Mouse (Mus musculus) stomach, postnatal 0 days (tissue): ENCODE data around the gene Kdm4a.

Source experiments
- CTCF ChIP-seq: IDR thresholded peaks from 2 replicates; pipeline ENCODE4 v1.5.1; 2016; ENCODE audit warnings: antibody characterized with exemption, low read depth, mild to moderate bottlenecking, moderate library complexity
- EP300 ChIP-seq: optimal IDR thresholded peaks from 2 replicates; pipeline ENCODE3; 2016; ENCODE audit warnings: antibody characterized with exemption

GRCm38 (mm10) chr4:118214891-118215290 lies 35.0 kb upstream of the Kdm4a start:
- TF ChIP-seq CTCF (no peak), EP300 (no peak)
